Mouse (Mus musculus): Measurements from ENCODE around the gene Sync.

Gene Sync

GRCm38 (mm10) chr4:129357613-129358163 is 70.3 kb downstream of the Sync start:
- no peak for DNase-seq (ENCODE audit: extremely low spot score, low read depth, low spot score)

All from hindlimb bud, embryonic 11.5 days (tissue).